Mouse (Mus musculus): ENCODE measurements around the gene Thnsl1.

DNA sequence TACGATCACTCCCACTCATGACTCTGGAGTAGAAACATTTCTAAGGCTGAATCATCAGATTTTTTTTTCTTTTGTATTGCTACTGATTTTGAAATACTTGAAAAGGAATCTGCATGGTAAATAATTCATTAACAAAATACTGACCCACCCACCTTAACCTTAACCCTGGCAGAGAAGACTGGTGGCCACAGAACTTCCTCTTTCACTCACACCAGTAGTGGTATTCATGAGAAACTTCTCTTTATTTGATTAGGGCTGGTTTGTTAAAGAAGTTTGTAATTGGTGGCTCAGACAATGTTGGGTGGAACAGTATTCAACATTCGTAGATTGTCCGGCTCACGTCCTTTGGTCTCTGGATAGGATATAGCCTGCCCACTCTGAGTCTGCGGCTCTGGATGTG lies 26.4 kb upstream of the Thnsl1 start:
- TF ChIP-seq CTCF (IDR thresholded peaks at IDR 0.05; ENCODE audit: low read depth) (no peak), EP300 (IDR thresholded peaks at IDR 0.05; ENCODE audit: low read depth) (no peak)
